Mouse (Mus musculus) cortical plate, adult 2 months (tissue): ENCODE measurements around the gene Dnaic1. TPM values are rescaled to one million over a fixed set of nuclear protein-coding genes. Genes with fewer than 3 reads are reported as not detected.

ENCODE experiments used
- H3K27ac ChIP-seq: fragments of 200-500 bp; 2 replicates; pipeline ENCODE4 v1.5.1; 2012; ENCODE audit warnings: low read length, control low read depth, inconsistent platforms; ENCODE audit not compliant: insufficient read depth
- H3K4me1 ChIP-seq: fragments of 200-500 bp; 2 replicates; pipeline ENCODE4 v1.6.1; 2011; ENCODE audit warnings: low read length; ENCODE audit not compliant: control insufficient read depth, insufficient read depth
- H3K4me3 ChIP-seq: fragments of 200-500 bp; 2 replicates; pipeline ENCODE4 v1.5.1; 2011; ENCODE audit warnings: mild to moderate bottlenecking, low read length, control low read depth; ENCODE audit not compliant: insufficient read depth
- CTCF ChIP-seq: fragments of 200-500 bp; IDR thresholded peaks from 2 replicates; pipeline ENCODE4 v1.5.1; 2011; ENCODE audit warnings: mild to moderate bottlenecking, control low read depth, low read length; ENCODE audit not compliant: insufficient read depth; ENCODE audit errors: extremely low read depth
- POLR2A ChIP-seq: fragments of 200-500 bp; IDR thresholded peaks from 2 replicates; pipeline ENCODE4 v1.6.1; 2011; ENCODE audit warnings: mild to moderate bottlenecking, low read length, control low read depth; ENCODE audit not compliant: insufficient read depth; ENCODE audit errors: extremely low read depth
- polyA plus RNA-seq: library from polyadenylated mRNA; depleted of rRNA; stranded (reverse); fragments of >200 nt; gene quantifications from 2 replicates; pipeline ENCODE4 v1.2.3, GENCODE M21; 2012

The Dnaic1 gene
- polyA plus RNA-seq, 1 experiment = 12.5 TPM

DNA sequence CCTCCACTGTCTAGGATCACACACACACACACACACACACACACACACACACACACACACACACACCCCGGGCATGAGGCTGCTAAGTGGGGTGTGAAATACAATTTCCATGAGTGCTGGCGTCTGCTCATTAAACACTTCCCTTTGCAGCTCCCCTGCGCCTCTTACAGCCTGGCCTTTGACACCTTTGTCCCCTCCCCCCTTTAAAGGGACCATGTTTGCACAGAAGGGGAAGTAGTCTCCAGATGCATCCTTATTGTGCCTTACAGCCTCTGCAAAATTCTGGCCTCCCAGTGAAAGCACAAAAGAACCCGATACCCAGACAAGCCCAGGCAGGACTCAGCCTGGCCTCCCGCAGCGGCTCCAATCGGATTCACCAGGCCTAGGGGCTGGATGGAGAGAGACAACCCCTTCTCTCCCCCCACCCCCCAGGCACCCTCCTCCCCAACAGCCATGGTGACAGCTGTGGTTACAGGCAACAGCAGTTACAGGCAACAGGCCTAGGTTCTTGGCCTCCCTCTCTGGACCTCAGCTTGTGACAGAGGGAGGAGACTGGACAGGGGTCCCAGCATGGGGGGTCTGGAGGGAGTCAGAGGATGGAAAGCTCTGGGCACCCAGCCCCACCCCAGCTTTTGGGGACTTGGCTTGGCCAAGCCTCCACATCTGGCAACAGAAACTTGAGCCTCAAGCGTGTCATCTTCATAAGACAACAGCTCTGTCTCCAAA is 58.8 kb downstream of the Dnaic1 start:
- no peak for TF ChIP-seq CTCF
- no peak for TF ChIP-seq POLR2A
- Histone ChIP-seq H3K27ac (no peak overlapping the region), H3K4me3 (no peak overlapping the region), H3K4me1 (0 out of 2 replicates have a peak, but pooled peaks cover 2% of the 10 kb centered on the region)

DNA sequence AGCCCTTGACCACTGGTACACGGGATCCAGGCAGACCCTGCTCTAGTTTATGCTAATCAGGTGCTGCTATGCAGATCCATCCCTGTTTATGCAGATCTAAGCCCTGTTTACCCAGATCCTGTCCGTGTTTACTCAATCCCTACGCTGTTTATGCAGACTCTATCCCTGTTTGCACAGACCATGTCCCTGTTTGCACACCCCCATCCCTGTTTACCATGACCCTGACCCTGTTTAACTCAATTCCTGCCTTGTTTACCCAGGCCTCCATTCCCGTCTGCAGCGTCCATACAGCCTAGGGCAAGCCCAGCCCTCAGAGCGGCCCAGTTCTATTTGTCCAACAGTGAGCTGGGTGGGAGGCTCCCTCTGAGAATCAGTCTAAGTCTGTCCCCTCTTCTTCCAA is 60.6 kb downstream of the Dnaic1 start:
- no peak overlapping the region for H3K27ac ChIP-seq
- H3K4me3 ChIP-seq = no peak overlapping the region
- 0 out of 2 replicates have a peak, but pooled peaks cover 2% of the 10 kb centered on the region for H3K4me1 ChIP-seq
- TF ChIP-seq POLR2A = no peak
- TF ChIP-seq CTCF = no peak

DNA sequence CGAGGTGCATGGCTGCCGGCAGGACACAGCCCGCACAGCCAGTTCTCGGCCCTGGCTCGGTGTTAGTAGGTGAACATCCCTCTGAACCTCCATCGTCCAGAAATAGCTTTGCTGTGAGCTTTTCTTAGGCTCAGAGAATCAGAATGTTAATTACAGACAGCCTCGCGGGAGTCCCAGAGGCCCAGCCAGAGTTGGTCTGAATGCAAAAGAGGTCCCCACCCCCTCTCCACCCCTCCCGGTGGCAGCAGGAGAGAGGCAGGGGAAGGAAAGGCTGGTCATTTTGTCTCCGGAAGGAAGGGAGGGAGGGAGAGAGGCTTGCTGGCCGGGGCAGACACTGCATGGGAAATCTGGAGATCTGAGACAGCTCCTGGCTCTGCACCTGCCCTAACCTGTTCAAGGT is 61.8 kb downstream of the Dnaic1 start:
- TF ChIP-seq CTCF (no peak), POLR2A (peak; percentile 28; the same call in 1 of the 2 replicates)
- Histone ChIP-seq H3K4me1 (peaks cover 2% of the 10 kb centered on the region; the same call in 1 of the 2 replicates), H3K27ac (0 out of 2 replicates have a peak overlapping the region, but pooled peaks have one; percentile 66), H3K4me3 (no peak overlapping the region)

DNA sequence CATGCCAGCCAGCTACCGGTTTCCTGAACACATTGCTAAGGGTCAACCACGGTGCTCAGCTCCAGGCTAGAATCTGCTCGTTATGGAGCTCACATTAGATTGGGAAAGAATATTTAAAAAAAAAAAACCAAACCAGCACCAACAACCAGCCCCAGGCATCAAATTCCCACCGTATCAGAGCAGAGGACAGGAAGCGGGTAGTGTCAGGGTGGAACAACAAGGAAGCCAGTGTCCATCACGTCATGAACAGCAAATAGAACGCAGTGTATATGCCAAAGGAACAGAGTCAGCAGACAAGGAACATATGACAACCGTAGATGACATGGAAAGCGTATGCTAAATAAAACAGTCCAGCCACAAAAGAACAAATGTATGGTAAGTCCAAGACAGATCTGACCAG is 63.4 kb downstream of the Dnaic1 start:
- Histone ChIP-seq H3K4me1 (peaks cover 2% of the 10 kb centered on the region; the same call in 1 of the 2 replicates), H3K4me3 (no peak overlapping the region), H3K27ac (no peak overlapping the region)
- TF ChIP-seq POLR2A = no peak
- no peak for TF ChIP-seq CTCF

DNA sequence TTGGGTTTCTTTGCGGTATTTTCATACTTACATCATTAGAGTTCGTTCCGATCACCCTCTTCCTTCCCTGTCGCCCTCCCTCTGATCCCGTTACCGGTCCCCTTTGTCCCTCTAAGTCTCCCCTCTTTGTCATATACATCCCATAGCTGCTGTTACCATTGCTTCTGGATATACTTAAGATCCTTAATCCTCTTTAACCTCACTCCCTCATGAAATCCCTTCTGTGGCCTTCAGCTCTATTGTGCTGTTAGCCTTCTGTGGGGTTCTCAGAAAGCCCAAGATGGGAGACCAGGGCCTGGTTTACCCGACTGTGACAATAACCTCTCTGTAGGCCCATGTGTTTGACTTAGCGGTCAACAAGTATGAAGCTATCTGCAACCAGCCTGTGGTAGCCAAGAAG is 65.1 kb downstream of the Dnaic1 start:
- H3K4me3 ChIP-seq = no peak overlapping the region
- TF ChIP-seq CTCF (no peak), POLR2A (no peak)
- peaks cover 4% of the 10 kb centered on the region; the same call in 1 of the 2 replicates for H3K4me1 ChIP-seq
- no peak overlapping the region for H3K27ac ChIP-seq

DNA sequence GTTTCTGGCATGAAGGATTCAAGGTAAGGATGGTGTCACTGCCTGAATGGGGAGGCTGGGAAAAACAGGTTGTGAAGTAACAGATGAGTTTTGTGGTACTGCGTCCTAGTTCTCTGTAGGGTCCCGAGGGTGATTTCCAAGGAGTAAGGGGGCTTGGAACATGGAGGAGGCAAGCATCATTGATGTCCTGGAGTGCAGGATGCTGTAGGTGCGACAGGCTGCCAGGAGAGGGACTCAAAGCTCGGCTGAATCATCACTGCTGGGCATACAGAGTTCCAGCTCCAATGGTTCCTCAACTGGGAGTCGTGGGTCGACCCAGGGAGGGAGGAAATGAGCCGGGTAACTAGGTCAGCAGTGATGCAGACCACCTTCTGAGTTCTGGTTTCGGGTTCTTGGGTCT is 65.6 kb downstream of the Dnaic1 start:
- no peak overlapping the region for H3K4me3 ChIP-seq
- no peak overlapping the region for H3K27ac ChIP-seq
- peaks cover 4% of the 10 kb centered on the region; the same call in 1 of the 2 replicates for H3K4me1 ChIP-seq
- TF ChIP-seq POLR2A (no peak), CTCF (no peak)

DNA sequence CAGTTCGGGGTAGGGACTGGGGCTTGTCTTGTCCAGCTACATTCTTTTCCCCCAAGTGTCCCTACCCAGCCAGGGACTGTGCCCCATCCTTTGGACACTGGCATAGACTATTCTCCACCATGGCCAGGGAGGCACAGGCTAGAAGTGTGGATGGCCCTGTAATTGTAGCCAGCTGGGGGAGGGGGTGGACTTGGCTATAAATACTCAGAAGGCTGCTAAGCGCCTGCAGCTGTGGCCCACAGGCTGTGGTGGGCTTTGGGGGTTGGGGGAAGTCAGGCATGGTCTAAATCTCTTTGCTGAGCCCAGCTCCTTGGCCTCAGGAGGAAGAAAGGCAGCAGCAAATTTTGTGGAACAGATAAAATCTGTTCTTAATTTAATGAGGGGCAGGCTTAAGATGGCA is 66.3 kb downstream of the Dnaic1 start:
- H3K27ac ChIP-seq = no peak overlapping the region
- TF ChIP-seq CTCF (no peak), POLR2A (no peak)
- peaks cover 4% of the 10 kb centered on the region; the same call in 1 of the 2 replicates for H3K4me1 ChIP-seq
- H3K4me3 ChIP-seq = no peak overlapping the region

DNA sequence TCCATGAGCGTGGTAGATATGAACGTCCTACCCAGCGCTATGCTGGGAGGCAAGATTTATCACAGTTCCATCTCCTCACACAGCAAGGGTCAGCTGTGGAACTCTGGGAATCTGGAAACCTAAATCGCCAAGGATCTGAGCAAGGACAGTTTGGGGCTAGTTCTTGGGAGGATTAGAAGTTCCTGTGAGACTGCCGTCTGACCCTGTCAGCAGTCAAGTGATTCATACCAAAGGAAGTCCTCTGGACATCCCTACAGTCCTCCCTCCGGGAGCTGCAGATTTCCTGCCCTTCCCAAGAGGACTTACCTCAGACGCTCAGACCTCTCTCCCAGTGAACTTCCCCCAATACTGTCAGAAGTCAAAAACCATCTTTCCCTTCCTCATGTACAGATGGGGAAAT is 66.8 kb downstream of the Dnaic1 start:
- H3K27ac ChIP-seq = no peak overlapping the region
- TF ChIP-seq CTCF (no peak), POLR2A (no peak)
- no peak overlapping the region for H3K4me3 ChIP-seq
- peaks cover 4% of the 10 kb centered on the region; the same call in 1 of the 2 replicates for H3K4me1 ChIP-seq

DNA sequence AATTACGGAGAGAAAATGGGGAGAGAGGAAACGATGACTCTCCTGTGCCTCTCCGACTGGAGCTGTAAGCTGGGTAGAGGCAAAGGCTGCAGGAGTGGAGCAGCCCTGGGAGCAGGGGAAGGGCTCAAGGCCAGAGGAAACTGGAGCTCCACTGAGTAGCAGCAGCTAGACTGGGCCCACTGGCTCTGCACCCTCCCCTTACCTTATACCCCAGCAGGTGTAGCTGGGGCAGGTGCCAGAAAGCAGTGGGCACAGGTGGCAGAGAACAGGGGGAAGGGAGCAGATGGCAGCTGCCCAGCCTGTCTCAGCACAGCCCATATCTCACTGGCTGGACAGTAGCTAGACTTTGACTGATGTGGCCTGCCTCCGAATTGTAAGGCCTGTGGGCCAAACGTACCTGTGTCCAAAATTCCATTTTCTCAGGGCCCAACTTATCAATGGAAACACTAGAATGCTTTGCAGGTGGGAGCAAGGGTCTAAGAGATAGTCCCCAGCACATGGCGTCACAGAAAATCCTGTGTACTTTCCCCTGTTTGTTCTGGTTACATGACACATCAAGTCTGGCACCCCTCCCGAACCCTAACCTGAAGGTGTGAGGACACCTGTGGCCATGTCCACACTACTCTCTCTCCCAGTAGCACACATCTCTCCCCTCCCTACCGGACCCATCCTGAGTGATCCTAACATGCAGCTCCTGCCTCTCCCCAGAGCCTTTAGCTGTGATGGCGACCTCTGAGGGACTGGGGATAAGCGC is 67.5 kb downstream of the Dnaic1 start:
- no peak overlapping the region for H3K27ac ChIP-seq
- peaks cover 2% of the 10 kb centered on the region; the same call in 1 of the 2 replicates for H3K4me1 ChIP-seq
- no peak overlapping the region for H3K4me3 ChIP-seq
- TF ChIP-seq CTCF = no peak
- no peak for TF ChIP-seq POLR2A

DNA sequence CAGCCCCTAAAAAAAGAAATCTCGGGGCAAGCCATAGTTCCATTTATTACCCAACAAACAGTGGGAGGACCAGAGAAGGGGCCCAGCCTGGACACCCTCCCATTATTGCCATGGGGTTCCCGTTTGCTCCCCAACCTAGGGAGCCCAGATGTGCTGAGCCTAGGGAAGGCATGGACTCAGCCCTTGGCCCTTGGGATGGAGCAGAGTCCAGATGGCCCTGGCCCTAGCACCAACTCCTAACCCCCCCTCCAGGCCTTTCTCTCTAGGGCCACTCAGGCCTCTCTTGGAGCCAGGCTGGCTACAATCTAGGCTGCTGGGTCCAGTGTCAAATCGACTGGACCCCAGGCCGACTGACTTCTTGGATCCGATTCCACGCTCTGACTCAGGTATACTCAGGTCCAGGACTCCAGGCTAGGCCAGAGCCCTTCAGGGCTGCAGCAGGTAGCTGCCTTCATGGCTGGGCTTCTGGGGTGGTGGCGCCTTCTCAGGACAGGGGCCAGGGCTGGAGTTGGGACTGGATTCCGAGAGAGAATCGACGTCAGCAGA is 68.7 kb downstream of the Dnaic1 start:
- H3K4me3 ChIP-seq = peak overlapping the region; percentile 94; the same call in 1 of the 2 replicates
- TF ChIP-seq CTCF = no peak
- TF ChIP-seq POLR2A = no peak
- peaks cover 2% of the 10 kb centered on the region; the same call in 1 of the 2 replicates for H3K4me1 ChIP-seq
- no peak overlapping the region for H3K27ac ChIP-seq

DNA sequence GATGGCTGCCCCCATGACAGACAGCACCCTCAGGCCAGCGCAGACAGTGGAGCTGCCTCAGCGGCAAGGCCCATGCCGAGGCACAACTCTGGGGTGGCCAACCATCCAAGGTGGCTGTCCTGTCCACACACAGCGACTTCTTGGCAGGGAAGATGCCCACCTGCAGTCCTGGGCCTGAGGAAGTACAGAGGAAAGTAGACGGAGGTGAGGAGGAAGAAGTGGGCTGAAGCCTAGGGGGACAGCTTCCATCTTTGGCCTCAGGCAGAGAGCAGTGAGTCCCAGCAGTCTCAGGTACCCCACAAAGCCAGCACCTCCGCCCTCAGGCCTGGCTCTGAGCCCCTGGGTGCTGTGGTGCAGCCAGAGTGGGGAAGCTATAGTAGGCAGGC is 69.2 kb downstream of the Dnaic1 start:
- Histone ChIP-seq H3K27ac (no peak overlapping the region), H3K4me3 (peak overlapping the region; percentile 94), H3K4me1 (peaks cover 2% of the 10 kb centered on the region; the same call in 1 of the 2 replicates)
- TF ChIP-seq CTCF (no peak), POLR2A (no peak)
